Mouse (Mus musculus): ENCODE results near the gene Atp6v1e2. TPM values are rescaled to one million over a fixed set of nuclear protein-coding genes. Genes with fewer than 3 reads are reported as not detected.

Gene Atp6v1e2
- total and polyA plus RNA-seq, 3 experiments = not detected

Other genes with a start within 250 kb of the Atp6v1e2 start
- gene Epas1, start 194.2 kb downstream of the Atp6v1e2 start, total RNA-seq (2012; rRNA removed) = 0.08 and 0.17 TPM in 2 replicates
- 0.07 and 0.11 TPM in 2 replicates for gene Epas1, start 194.2 kb downstream of the Atp6v1e2 start, total RNA-seq (2014; rRNA removed)
- 0.14 and 0.16 TPM in 2 replicates for gene Epas1, start 194.2 kb downstream of the Atp6v1e2 start, polyA plus RNA-seq (2012; ENCODE audit: insufficient read length, low read depth)
- not detected in 2 replicates for gene Tmem247, start 30.5 kb downstream of the Atp6v1e2 start, total RNA-seq (2012; rRNA removed)
- not detected in 2 replicates for gene Tmem247, start 30.5 kb downstream of the Atp6v1e2 start, total RNA-seq (2014; rRNA removed)
- not detected in 2 replicates for gene Tmem247, start 30.5 kb downstream of the Atp6v1e2 start, polyA plus RNA-seq (2012; ENCODE audit: insufficient read length, low read depth)
- 10.7 and 18.8 TPM in 2 replicates for gene Rhoq, start 15.2 kb upstream of the Atp6v1e2 start, total RNA-seq (2012; rRNA removed)
- gene Rhoq, start 15.2 kb upstream of the Atp6v1e2 start, total RNA-seq (2014; rRNA removed) = 23.2 and 23.9 TPM in 2 replicates
- gene Rhoq, start 15.2 kb upstream of the Atp6v1e2 start, polyA plus RNA-seq (2012; ENCODE audit: insufficient read length, low read depth) = 22.5 and 24.4 TPM in 2 replicates
- 33.6 and 38.3 TPM in 2 replicates for gene Pigf, start 77.5 kb upstream of the Atp6v1e2 start, total RNA-seq (2012; rRNA removed)
- gene Pigf, start 77.5 kb upstream of the Atp6v1e2 start, total RNA-seq (2014; rRNA removed) = 70.8 and 73.0 TPM in 2 replicates
- gene Pigf, start 77.5 kb upstream of the Atp6v1e2 start, polyA plus RNA-seq (2012; ENCODE audit: insufficient read length, low read depth) = 34.4 and 37.6 TPM in 2 replicates
- gene Cript, start 77.7 kb upstream of the Atp6v1e2 start, total RNA-seq (2012; rRNA removed) = 18.4 and 20.4 TPM in 2 replicates
- gene Cript, start 77.7 kb upstream of the Atp6v1e2 start, total RNA-seq (2014; rRNA removed) = 43.1 and 47.7 TPM in 2 replicates
- 31.4 and 34.8 TPM in 2 replicates for gene Cript, start 77.7 kb upstream of the Atp6v1e2 start, polyA plus RNA-seq (2012; ENCODE audit: insufficient read length, low read depth)
- gene Socs5, start 159.8 kb upstream of the Atp6v1e2 start, total RNA-seq (2012; rRNA removed) = 0.50 and 0.85 TPM in 2 replicates
- 0.52 and 0.55 TPM in 2 replicates for gene Socs5, start 159.8 kb upstream of the Atp6v1e2 start, total RNA-seq (2014; rRNA removed)
- gene Socs5, start 159.8 kb upstream of the Atp6v1e2 start, polyA plus RNA-seq (2012; ENCODE audit: insufficient read length, low read depth) = 0.80 and 0.86 TPM in 2 replicates